16 mouse cellular contexts compared by ENCODE assay signal in the genomic region with DNA sequence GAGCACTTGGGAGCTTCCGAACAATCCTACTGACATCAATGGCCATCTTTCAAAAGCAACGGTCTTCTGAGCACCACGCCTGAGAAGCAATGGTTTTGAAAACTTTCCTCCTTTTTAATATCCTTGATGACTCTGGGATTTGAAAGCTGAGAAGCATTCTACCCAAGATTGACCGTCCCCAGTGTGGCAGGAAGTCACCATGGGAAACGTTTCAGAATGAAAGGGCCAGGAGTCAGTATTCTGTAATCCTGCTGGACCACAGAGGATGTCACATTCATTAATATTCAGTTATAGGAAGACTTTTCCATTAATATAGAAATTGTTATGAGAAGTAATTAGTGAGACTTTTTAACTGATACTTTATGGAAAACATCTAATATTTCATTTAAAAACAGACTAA.
A peak's percentile ranks its signal among the peaks of the same experiment; 100 is the strongest.
DNase-seq lines count a peak whose midpoint lies in the region; ATAC-seq and TF ChIP-seq lines count a peak whose summit lies in the region.
"Had no signal": no experiment of that assay in that cellular context is flagged by ENCODE, and none has a peak within 500 bp of the region (broad histone marks: within the 10 kb centered on the region; RNA-seq: fewer than 3 reads in every experiment).

No protein-coding gene starts in this region.

- no peak for TF ChIP-seq POLR2A in small intestine, adult 2 months (IDR thresholded peaks at IDR 0.05; ENCODE audit: low read depth, low read length)

- DNase-seq in embryonic facial prominence, embryonic 10.5 days (ENCODE audit: low spot score): no peak
- no peak for DNase-seq in intestine, embryonic 14.5 days (ENCODE audit: low spot score)
- DNase-seq in lung, postnatal 4 days: no peak
- DNase-seq: adrenal gland, adult 8-10 months; cerebellum, adult 2 months; heart, adult 11 months; layer of hippocampus, adult 9-11 months; liver, embryonic 13.5 days; right cerebral cortex, postnatal 25 days had no signal

- 55% methylated on average over 5 of the region's 5 CpGs for WGBS in embryonic facial prominence, embryonic 12.5 days
- WGBS in embryonic facial prominence, embryonic 10.5 days: 68% methylated on average over 5 of the region's 5 CpGs
- WGBS in intestine, embryonic 14.5 days: 30% methylated on average over 5 of the region's 5 CpGs
- WGBS in intestine, postnatal 0 days: 57% methylated on average over 5 of the region's 5 CpGs
- WGBS in lung, embryonic 15.5 days: 24% methylated on average over 5 of the region's 5 CpGs
- 66% methylated on average over 5 of the region's 5 CpGs for WGBS in small intestine, adult 2 months

- H3K4me2 ChIP-seq in embryonic facial prominence, embryonic 12.5 days (replicated peaks): no peak overlapping the region
- no peak overlapping the region for H3K4me2 ChIP-seq in intestine, embryonic 14.5 days (ENCODE audit: low read length)
- no peak overlapping the region for H3K4me2 ChIP-seq in intestine, postnatal 0 days (replicated peaks; ENCODE audit: low read depth)
- H3K4me2 ChIP-seq in lung, embryonic 15.5 days: peak overlapping the region; percentile 10; the same call in 1 of the 2 replicates
- H3K4me2 ChIP-seq: hindbrain, embryonic 14.5 days; liver, embryonic 13.5 days; midbrain, embryonic 15.5 days had no signal

- no peaks in the 10 kb centered on the region for H3K27me3 ChIP-seq in embryonic facial prominence, embryonic 12.5 days
- no peaks in the 10 kb centered on the region for H3K27me3 ChIP-seq in embryonic facial prominence, embryonic 10.5 days (replicated peaks; ENCODE audit: low read depth, poor library complexity, severe bottlenecking)
- no peaks in the 10 kb centered on the region for H3K27me3 ChIP-seq in intestine, embryonic 14.5 days (replicated peaks; ENCODE audit: control insufficient read depth, insufficient read depth, low read length)
- no peaks in the 10 kb centered on the region for H3K27me3 ChIP-seq in intestine, postnatal 0 days (replicated peaks; ENCODE audit: control insufficient read depth, insufficient read depth, low read length)
- H3K27me3 ChIP-seq in lung, embryonic 15.5 days: no peaks in the 10 kb centered on the region
- H3K27me3 ChIP-seq in small intestine, adult 2 months (ENCODE audit: control insufficient read depth, insufficient read depth, low read length): no peaks in the 10 kb centered on the region
- H3K27me3 ChIP-seq: liver, embryonic 13.5 days; midbrain, embryonic 15.5 days had no signal

- 0 out of 2 replicates have a peak overlapping the region, but pooled peaks have one; percentile 36 for H3K27ac ChIP-seq in embryonic facial prominence, embryonic 12.5 days
- H3K27ac ChIP-seq in embryonic facial prominence, embryonic 10.5 days (replicated peaks): no peak overlapping the region
- peak overlapping the region; percentile 86 for H3K27ac ChIP-seq in intestine, embryonic 14.5 days (ENCODE audit: low read depth)
- H3K27ac ChIP-seq in intestine, postnatal 0 days (ENCODE audit: low read depth, low read length): no peak overlapping the region
- H3K27ac ChIP-seq in lung, embryonic 15.5 days: peak overlapping the region; percentile 91
- H3K27ac ChIP-seq in small intestine, adult 2 months (ENCODE audit: insufficient read depth, low read depth, low read length): peak overlapping the region; percentile 29; the same call in 1 of the 2 replicates
- H3K27ac ChIP-seq: hindbrain, embryonic 14.5 days; liver, embryonic 13.5 days; midbrain, embryonic 15.5 days had no signal

- no peak for TF ChIP-seq CTCF in intestine, postnatal 0 days (IDR thresholded peaks at IDR 0.05; ENCODE audit: low read depth)
- no peak for TF ChIP-seq CTCF in small intestine, adult 2 months (IDR thresholded peaks at IDR 0.05; ENCODE audit: extremely low read depth, insufficient read length, insufficient replicate concordance, low read depth, low read length)

- no peak overlapping the region for H3K9ac ChIP-seq in embryonic facial prominence, embryonic 12.5 days
- no peak overlapping the region for H3K9ac ChIP-seq in intestine, embryonic 14.5 days (ENCODE audit: low read length)
- H3K9ac ChIP-seq in intestine, postnatal 0 days (ENCODE audit: low read depth, low read length): no peak overlapping the region
- no peak overlapping the region for H3K9ac ChIP-seq in lung, embryonic 15.5 days
- H3K9ac ChIP-seq: hindbrain, embryonic 14.5 days; liver, embryonic 13.5 days; midbrain, embryonic 15.5 days had no signal

- no peaks in the 10 kb centered on the region for H3K36me3 ChIP-seq in embryonic facial prominence, embryonic 12.5 days
- no peaks in the 10 kb centered on the region for H3K36me3 ChIP-seq in embryonic facial prominence, embryonic 10.5 days (replicated peaks)
- no peaks in the 10 kb centered on the region for H3K36me3 ChIP-seq in intestine, embryonic 14.5 days (ENCODE audit: control insufficient read depth, insufficient read depth, low read length)
- no peaks in the 10 kb centered on the region for H3K36me3 ChIP-seq in intestine, postnatal 0 days (ENCODE audit: control insufficient read depth, insufficient read depth)
- no peaks in the 10 kb centered on the region for H3K36me3 ChIP-seq in lung, embryonic 15.5 days
- H3K36me3 ChIP-seq in small intestine, adult 2 months (ENCODE audit: control insufficient read depth, insufficient read depth, low read length): no peaks in the 10 kb centered on the region
- H3K36me3 ChIP-seq: liver, embryonic 13.5 days; midbrain, embryonic 15.5 days had no signal

- no peaks in the 10 kb centered on the region for H3K9me3 ChIP-seq in embryonic facial prominence, embryonic 12.5 days
- no peaks in the 10 kb centered on the region for H3K9me3 ChIP-seq in embryonic facial prominence, embryonic 10.5 days
- no peaks in the 10 kb centered on the region for H3K9me3 ChIP-seq in intestine, embryonic 14.5 days (ENCODE audit: control insufficient read depth, low read length)
- no peaks in the 10 kb centered on the region for H3K9me3 ChIP-seq in intestine, postnatal 0 days (ENCODE audit: control insufficient read depth)
- H3K9me3 ChIP-seq in lung, embryonic 15.5 days: no peaks in the 10 kb centered on the region
- H3K9me3 ChIP-seq: liver, embryonic 13.5 days; midbrain, embryonic 15.5 days had no signal

- H3K4me1 ChIP-seq in embryonic facial prominence, embryonic 12.5 days: peaks cover 13% of the 10 kb centered on the region
- H3K4me1 ChIP-seq in embryonic facial prominence, embryonic 10.5 days: peaks cover 17% of the 10 kb centered on the region
- H3K4me1 ChIP-seq in intestine, embryonic 14.5 days (replicated peaks; ENCODE audit: control insufficient read depth, insufficient read depth, low read length): peaks cover 28% of the 10 kb centered on the region
- H3K4me1 ChIP-seq in intestine, postnatal 0 days (replicated peaks; ENCODE audit: control insufficient read depth, insufficient read depth, low read length): no peaks in the 10 kb centered on the region
- H3K4me1 ChIP-seq in lung, embryonic 15.5 days: peaks cover 36% of the 10 kb centered on the region
- H3K4me1 ChIP-seq in small intestine, adult 2 months (ENCODE audit: control insufficient read depth, insufficient read depth, insufficient read length, low read length): no peaks in the 10 kb centered on the region
- H3K4me1 ChIP-seq: liver, embryonic 13.5 days; midbrain, embryonic 15.5 days had no signal

- ATAC-seq in embryonic facial prominence, embryonic 12.5 days (ENCODE audit: insufficient number of reproducible peaks, insufficient read depth, low FRiP score, low TSS enrichment): no peak
- ATAC-seq in intestine, embryonic 14.5 days (replicated peaks; ENCODE audit: low FRiP score, low TSS enrichment, low read depth): no peak
- ATAC-seq in intestine, postnatal 0 days: no peak
- peak; percentile 60; the same call in 1 of the 2 replicates for ATAC-seq in lung, embryonic 15.5 days (ENCODE audit: borderline replicate concordance, extremely low read depth, low FRiP score, low TSS enrichment)
- no peak for ATAC-seq in cerebellum, adult (ENCODE audit: insufficient number of reproducible peaks, low FRiP score, low TSS enrichment)
- ATAC-seq: midbrain, embryonic 15.5 days had no signal

- no peak overlapping the region for H3K4me3 ChIP-seq in embryonic facial prominence, embryonic 12.5 days
- no peak overlapping the region for H3K4me3 ChIP-seq in embryonic facial prominence, embryonic 10.5 days
- no peak overlapping the region for H3K4me3 ChIP-seq in intestine, embryonic 14.5 days (ENCODE audit: low read depth, low read length)
- no peak overlapping the region for H3K4me3 ChIP-seq in intestine, postnatal 0 days (ENCODE audit: low read depth, low read length)
- no peak overlapping the region for H3K4me3 ChIP-seq in lung, embryonic 15.5 days
- no peak overlapping the region for H3K4me3 ChIP-seq in small intestine, adult 2 months (ENCODE audit: low read depth, low read length)
- H3K4me3 ChIP-seq: liver, embryonic 13.5 days; midbrain, embryonic 15.5 days had no signal

Comparison
In these comparisons a context has a peak if more than half of its experiments do, and no peak if none do; other contexts are left out.
1. H3K27ac ChIP-seq: peak in embryonic facial prominence, embryonic 12.5 days (single experiment), intestine, embryonic 14.5 days (single experiment), lung, embryonic 15.5 days (single experiment) and small intestine, adult 2 months (single experiment); none in embryonic facial prominence, embryonic 10.5 days (single experiment) and intestine, postnatal 0 days (single experiment).